Mouse (Mus musculus) limb, embryonic 10.5 days (tissue): ENCODE results near the gene Itga2b. TPM values are rescaled to one million over a fixed set of nuclear protein-coding genes. Genes with fewer than 3 reads are reported as not detected.

Experiments used
- DNase-seq: peaks from one replicate; pipeline ENCODE4 v3.0.0-alpha.2; 2017; ENCODE audit warnings: low spot score
- H3K27ac ChIP-seq: fragments of 300-500 bp; sonication (generic); 2 replicates; pipeline ENCODE4 v1.5.1; 2016; ENCODE audit warnings: mild to moderate bottlenecking
- H3K27me3 ChIP-seq: fragments of 300-500 bp; sonication (generic); 2 replicates; pipeline ENCODE4 v1.6.1; 2016; ENCODE audit warnings: low read depth, mild to moderate bottlenecking; ENCODE audit not compliant: poor library complexity, severe bottlenecking
- H3K36me3 ChIP-seq: fragments of 300-500 bp; sonication (generic); 2 replicates; pipeline ENCODE4 v1.6.1; 2016; ENCODE audit warnings: mild to moderate bottlenecking, moderate library complexity
- H3K4me1 ChIP-seq: fragments of 300-500 bp; sonication (generic); 2 replicates; pipeline ENCODE4 v1.6.1; 2016
- H3K4me3 ChIP-seq: fragments of 300-500 bp; sonication (generic); 2 replicates; pipeline ENCODE4 v1.5.1; 2016; ENCODE audit warnings: mild to moderate bottlenecking, moderate library complexity
- H3K9me3 ChIP-seq: fragments of 300-500 bp; sonication (generic); replicated peaks from 2 replicates; pipeline ENCODE4 v1.6.1; 2016; ENCODE audit warnings: mild to moderate bottlenecking
- WGBS: fragments of 180-500 bp; shearing (Covaris S2); methylation state at CpG from one replicate; pipeline ENCODE4 v1.1.7; 2016; 5-methylcytosine and 5-hydroxymethylcytosine counted together
- polyA plus RNA-seq: library from polyadenylated mRNA; unstranded; fragments of >200 nt; fragmentation: Nextera tagmentation; extraction: Ambion mirVana; gene quantifications from 2 replicates; pipeline ENCODE4 v1.2.1, GENCODE M21; 2016

Itga2b gene
- polyA plus RNA-seq, 1 experiment from 2014 or later, result 5.3 TPM

DNA sequence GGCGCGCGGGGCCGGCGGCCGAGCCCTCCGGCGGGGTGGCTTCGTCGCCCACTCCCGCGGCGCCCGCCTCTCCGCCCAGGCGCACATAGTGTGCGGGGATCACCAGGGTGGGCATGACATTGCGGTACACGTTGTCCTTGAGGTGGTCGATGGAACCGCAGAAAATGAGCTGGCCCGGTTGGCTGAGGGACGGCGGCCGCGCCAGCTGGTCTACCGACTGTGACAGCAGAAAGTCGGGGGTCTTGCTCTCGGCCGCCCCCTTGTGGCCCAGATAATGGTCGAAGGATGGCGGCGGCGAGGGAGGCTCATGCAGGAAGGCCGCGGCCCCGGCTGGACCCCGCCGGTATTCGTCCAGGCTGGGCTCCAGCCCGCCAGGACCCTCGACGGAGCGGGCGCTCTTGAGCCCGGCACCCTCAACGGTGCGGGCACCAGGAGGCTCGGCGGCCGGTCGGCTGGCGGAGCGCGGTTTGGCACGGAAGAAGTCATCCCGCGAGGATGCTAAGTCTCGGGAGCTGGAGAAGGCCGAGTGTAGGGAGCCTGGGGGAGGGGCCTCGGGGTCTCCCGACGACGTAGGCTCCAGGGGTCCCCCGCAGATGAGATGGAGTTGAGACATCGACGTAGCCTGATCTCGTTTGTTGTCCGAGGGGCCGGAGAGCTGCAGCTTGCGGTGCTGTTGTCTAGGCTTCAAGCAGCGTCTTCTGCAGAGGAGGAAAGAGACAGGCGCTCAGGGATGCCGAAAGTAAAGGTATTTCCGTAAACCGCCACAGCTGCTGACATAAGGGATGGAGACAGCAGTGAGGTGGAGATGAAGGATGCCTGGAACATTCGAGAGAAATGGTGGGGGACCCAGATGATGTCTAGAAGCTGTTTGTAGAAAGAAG, 31.5 kb downstream of the Itga2b start:
- Histone ChIP-seq H3K36me3 (peaks cover 99% of the 10 kb centered on the region), H3K4me1 (peaks cover 29% of the 10 kb centered on the region), H3K27ac (peak overlapping the region; percentile 67), H3K9me3 (no peaks in the 10 kb centered on the region), H3K27me3 (peaks cover 26% of the 10 kb centered on the region), H3K4me3 (peak overlapping the region; percentile 47)
- 6% methylated on average over 77 of the region's 77 CpGs for WGBS
- peak; percentile 97 for DNase-seq

DNA sequence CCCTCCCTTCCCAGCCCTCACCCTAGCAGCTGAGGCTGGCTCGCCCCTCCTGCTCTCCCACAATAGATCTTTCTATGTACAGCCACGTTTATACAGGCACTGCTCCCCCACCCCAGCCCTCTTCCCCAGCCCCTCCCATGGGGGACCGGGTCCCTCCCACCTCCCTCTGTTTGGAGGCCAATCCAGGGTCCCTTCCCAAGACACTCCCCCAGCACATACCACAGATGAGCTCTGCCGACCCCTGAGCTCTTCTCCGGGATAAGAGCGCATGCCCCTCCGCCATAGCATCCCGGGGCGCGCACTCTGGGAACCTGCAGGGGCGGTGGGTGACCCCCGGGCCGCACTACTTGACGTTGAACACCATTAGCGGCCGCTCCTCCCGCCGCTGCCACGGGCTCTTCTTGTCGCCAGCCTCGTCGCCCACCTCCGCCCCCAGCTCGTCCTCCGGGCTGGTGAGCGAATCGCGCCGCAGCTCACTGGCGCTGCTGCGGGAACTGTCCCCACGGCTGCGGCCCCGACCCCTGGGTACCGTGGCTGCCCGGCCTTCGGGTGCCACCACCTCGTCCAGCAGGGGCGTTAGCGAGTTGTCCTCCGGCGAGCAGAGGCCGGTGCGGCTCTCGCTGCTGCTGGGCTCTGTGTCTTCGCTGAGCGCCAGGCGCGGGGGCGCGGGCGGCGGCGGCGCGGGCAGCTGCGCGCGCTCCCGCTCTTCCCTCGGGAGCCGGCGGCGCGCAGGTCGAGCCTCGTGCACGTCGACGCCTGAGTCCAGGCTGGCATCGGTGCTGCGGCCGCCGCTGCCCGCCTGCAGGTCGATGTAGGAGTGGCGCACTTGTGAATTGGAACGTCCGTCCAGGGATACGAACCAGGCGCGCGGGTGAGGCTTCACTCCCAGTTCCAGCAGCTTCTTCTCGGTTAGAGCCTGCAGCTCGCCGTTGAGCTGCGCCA, 32.5 kb downstream of the Itga2b start:
- Histone ChIP-seq H3K4me3 (peak overlapping the region; percentile 47), H3K27me3 (peaks cover 26% of the 10 kb centered on the region), H3K9me3 (no peaks in the 10 kb centered on the region), H3K4me1 (peaks cover 35% of the 10 kb centered on the region), H3K27ac (peak overlapping the region; percentile 27), H3K36me3 (peaks cover 95% of the 10 kb centered on the region)
- DNase-seq, result peak; percentile 82
- 2% methylated on average over 87 of the region's 87 CpGs for WGBS

DNA sequence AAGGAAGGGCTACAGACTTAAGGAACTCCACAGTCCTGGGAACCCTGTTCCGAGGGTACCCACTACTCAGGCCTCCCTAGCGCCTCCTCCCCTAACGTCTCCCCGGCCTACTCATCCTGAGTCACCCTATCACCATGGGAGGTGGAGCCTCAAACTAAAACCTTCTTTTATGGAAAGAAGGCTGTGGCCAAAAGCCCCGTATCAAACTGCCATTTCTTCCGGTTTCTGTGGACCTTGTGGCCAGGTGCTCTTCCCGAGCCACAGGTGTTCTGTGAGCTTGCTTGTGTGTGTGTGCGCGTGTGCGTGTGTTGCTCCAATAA, 33.5 kb downstream of the Itga2b start:
- WGBS, result 90% methylated on average over 10 of the region's 10 CpGs
- H3K4me1 ChIP-seq, result peaks cover 42% of the 10 kb centered on the region
- H3K27ac ChIP-seq, result no peak overlapping the region
- no peaks in the 10 kb centered on the region for H3K9me3 ChIP-seq
- H3K4me3 ChIP-seq, result no peak overlapping the region
- no peak for DNase-seq
- peaks cover 85% of the 10 kb centered on the region for H3K36me3 ChIP-seq
- H3K27me3 ChIP-seq, result peaks cover 26% of the 10 kb centered on the region

DNA sequence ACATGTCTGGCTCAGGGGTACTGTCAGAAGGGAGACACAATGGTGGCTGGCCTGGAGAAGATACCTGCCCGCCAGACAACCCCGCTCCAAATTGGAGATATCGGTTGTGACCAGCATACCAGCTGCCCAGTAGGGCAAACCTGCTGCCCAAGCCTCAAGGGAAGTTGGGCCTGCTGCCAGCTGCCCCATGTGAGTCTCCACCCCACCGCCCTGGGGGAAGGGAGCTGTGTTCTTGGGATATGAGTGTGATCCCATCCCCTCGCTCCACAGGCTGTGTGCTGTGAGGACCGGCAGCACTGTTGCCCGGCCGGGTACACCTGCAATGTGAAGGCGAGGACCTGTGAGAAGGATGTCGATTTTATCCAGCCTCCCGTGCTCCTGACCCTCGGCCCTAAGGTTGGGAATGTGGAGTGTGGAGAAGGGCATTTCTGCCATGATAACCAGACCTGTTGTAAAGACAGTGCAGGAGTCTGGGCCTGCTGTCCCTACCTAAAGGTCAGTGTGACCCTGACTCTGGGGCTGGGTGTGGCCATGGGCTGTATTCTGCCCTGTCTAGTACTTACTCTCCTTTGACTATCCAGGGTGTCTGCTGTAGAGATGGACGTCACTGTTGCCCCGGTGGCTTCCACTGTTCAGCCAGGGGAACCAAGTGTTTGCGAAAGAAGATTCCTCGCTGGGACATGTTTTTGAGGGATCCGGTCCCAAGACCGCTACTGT, 34.0 kb downstream of the Itga2b start:
- 92% methylated on average over 18 of the region's 18 CpGs for WGBS

DNA sequence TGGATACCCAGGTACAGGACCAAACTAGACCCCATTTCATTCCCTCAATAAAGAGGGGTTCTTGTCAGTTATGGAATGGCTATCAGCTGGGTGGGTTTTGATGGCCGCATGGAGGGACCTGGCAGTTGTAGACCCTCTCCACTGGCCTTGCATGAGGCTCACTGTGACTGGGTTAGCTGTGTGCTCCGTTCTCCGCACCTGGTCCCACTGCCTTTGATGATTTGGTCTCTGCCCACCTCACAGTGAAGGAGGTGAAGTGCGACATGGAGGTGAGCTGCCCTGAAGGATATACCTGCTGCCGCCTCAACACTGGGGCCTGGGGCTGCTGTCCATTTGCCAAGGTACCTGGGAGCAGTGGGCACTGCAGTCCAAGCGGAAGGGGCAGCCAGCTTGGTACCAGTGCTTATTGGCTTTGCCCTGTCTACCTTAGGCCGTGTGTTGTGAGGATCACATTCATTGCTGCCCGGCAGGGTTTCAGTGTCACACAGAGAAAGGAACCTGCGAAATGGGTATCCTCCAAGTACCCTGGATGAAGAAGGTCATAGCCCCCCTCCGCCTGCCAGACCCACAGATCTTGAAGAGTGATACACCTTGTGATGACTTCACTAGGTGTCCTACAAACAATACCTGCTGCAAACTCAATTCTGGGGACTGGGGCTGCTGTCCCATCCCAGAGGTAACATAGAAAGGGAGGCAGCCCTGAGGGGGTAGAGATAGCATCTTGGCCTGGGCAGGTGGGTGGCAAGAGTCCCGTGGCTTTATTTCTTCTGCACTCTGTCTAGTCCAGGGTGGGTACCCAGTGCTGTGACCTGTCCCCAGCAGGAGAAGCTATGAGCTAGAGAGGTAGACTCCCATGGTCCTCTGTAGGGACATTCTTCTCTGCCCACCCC, 34.9 kb downstream of the Itga2b start:
- Histone ChIP-seq H3K4me1 (peaks cover 53% of the 10 kb centered on the region), H3K27ac (no peak overlapping the region), H3K27me3 (peaks cover 24% of the 10 kb centered on the region), H3K4me3 (no peak overlapping the region), H3K36me3 (peaks cover 71% of the 10 kb centered on the region), H3K9me3 (no peaks in the 10 kb centered on the region)
- no peak for DNase-seq
- 93% methylated on average over 11 of the region's 11 CpGs for WGBS

More for the DNA sequence above, 34.0 kb downstream of the Itga2b start:
- peaks cover 26% of the 10 kb centered on the region for H3K27me3 ChIP-seq
- peaks cover 80% of the 10 kb centered on the region for H3K36me3 ChIP-seq
- H3K9me3 ChIP-seq, result no peaks in the 10 kb centered on the region
- 0 out of 2 replicates have a peak overlapping the region, but pooled peaks have one; percentile 12 for H3K4me3 ChIP-seq
- H3K27ac ChIP-seq, result no peak overlapping the region
- H3K4me1 ChIP-seq, result peaks cover 47% of the 10 kb centered on the region
- no peak for DNase-seq

DNA sequence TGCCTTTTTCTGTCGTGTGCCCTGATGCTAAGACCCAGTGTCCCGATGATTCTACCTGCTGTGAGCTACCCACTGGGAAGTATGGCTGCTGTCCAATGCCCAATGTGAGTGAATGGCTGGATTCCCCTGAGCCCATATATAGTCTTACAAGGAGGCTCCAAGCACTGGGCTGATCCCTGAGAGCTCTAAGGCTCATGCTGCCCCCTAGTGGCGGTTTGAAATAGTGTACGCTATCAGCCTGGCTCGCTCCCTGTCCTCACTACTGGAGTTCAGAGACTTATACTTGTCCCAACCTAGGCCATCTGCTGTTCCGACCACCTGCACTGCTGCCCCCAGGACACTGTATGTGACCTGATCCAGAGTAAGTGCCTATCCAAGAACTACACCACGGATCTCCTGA, 35.5 kb downstream of the Itga2b start:
- Histone ChIP-seq H3K27ac (no peak overlapping the region), H3K4me1 (peaks cover 56% of the 10 kb centered on the region), H3K27me3 (peaks cover 17% of the 10 kb centered on the region), H3K4me3 (no peak overlapping the region), H3K36me3 (peaks cover 65% of the 10 kb centered on the region), H3K9me3 (no peaks in the 10 kb centered on the region)
- DNase-seq, result peak; percentile 91
- 14% methylated on average over 7 of the region's 7 CpGs for WGBS

DNA sequence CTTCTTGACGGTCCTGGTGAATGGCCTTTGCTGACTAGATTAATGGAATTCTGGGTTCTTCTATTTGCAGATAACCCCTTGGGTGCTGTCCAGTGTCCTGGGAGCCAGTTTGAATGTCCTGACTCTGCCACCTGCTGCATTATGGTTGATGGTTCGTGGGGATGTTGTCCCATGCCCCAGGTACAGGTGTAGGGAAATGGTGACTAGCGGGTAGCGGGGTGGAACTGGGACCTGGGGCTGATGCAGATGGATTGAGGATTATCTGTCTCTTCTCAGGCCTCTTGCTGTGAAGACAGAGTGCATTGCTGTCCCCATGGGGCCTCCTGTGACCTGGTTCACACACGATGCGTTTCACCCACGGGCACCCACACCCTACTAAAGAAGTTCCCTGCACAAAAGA, 36.1 kb downstream of the Itga2b start:
- peaks cover 12% of the 10 kb centered on the region for H3K27me3 ChIP-seq
- peaks cover 59% of the 10 kb centered on the region for H3K36me3 ChIP-seq
- no peak overlapping the region for H3K4me3 ChIP-seq
- no peaks in the 10 kb centered on the region for H3K9me3 ChIP-seq
- peaks cover 56% of the 10 kb centered on the region for H3K4me1 ChIP-seq
- no peak overlapping the region for H3K27ac ChIP-seq
- WGBS, result 94% methylated on average over 7 of the region's 7 CpGs
- DNase-seq, result no peak

DNA sequence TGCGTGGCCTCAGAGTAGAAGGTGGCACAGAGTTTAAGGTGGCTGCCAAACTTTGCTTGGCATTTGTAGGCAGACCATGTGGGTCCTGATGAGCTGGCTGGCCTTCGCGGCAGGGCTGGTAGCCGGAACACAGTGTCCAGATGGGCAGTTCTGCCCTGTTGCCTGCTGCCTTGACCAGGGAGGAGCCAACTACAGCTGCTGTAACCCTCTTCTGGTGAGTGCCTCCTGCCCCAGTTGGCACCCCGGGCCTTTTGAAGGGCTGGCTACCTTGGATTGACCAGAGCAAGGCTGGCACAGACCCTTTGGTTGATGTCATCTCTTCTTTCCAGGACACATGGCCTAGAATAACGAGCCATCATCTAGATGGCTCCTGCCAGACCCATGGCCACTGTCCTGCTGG, 37.0 kb downstream of the Itga2b start:
- H3K27me3 ChIP-seq, result peaks cover 2% of the 10 kb centered on the region; the same call in 1 of the 2 replicates
- no peak overlapping the region for H3K4me3 ChIP-seq
- DNase-seq, result no peak
- H3K9me3 ChIP-seq, result no peaks in the 10 kb centered on the region
- 88% methylated on average over 6 of the region's 6 CpGs for WGBS
- H3K4me1 ChIP-seq, result peaks cover 49% of the 10 kb centered on the region
- no peak overlapping the region for H3K27ac ChIP-seq
- H3K36me3 ChIP-seq, result peaks cover 50% of the 10 kb centered on the region

DNA sequence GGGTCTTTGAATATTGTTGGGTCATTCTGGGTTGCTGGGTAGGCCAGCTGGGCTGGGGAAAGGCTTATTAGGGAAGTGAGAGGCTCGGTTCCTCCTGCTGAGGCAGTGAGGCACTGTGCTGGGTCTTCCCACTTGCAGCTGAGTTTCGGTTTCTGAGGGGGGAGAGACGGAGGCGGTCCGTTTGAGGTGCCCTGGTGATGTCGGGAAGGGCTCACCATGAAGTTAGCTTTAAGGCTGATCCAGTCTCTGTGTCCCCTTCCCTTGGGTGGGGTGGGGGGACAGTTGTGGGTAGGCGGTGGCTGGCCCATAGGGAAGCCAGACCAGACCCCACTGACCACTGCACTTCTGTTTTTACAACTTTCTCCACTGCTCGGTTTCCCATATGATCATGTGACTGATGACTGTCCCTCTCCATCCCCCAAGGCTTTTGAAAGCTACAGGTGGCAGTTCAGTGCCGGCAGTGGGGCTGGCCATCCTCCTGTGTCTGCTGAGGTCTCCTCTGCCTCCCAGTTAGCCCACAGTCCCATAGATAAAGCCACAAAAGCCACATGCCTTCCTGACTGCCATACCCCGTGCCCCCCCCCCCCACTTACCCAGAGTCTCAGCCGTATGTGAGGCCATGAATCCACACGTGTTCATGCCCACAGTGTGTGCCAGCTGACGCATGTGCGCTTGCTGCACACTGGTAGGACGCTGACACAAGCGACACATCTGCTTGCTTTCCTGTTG, 37.6 kb downstream of the Itga2b start:
- 70% methylated on average over 16 of the region's 16 CpGs for WGBS
- Histone ChIP-seq H3K4me3 (peak overlapping the region; percentile 2; the same call in 1 of the 2 replicates), H3K9me3 (no peaks in the 10 kb centered on the region), H3K27me3 (no peaks in the 10 kb centered on the region), H3K4me1 (peaks cover 43% of the 10 kb centered on the region), H3K36me3 (peaks cover 44% of the 10 kb centered on the region), H3K27ac (no peak overlapping the region)
- DNase-seq, result no peak

DNA sequence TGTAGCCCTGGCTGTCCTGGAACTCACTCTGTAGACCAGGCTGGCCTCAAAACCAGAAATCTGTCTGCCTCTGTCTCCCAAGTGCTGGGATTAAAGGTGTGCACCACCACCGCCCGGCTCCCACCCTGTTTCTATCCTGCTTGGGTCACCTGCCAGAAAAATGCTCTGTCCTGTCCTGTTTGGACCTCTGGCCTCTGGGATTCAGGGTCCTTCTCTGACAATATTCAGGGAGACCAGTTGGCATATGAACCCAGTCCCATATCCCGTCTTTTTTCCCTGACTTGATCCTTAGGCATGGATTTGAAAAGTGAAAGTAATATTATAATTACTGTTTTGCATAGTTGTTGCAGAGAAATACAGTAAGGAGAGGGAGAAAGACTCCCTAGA, 38.2 kb downstream of the Itga2b start:
- H3K4me1 ChIP-seq, result peaks cover 37% of the 10 kb centered on the region
- DNase-seq, result no peak
- H3K27ac ChIP-seq, result no peak overlapping the region
- peaks cover 38% of the 10 kb centered on the region for H3K36me3 ChIP-seq
- no peaks in the 10 kb centered on the region for H3K9me3 ChIP-seq
- 88% methylated on average over 3 of the region's 3 CpGs for WGBS
- H3K4me3 ChIP-seq, result no peak overlapping the region; the same call in 1 of the 2 replicates
- H3K27me3 ChIP-seq, result no peaks in the 10 kb centered on the region

DNA sequence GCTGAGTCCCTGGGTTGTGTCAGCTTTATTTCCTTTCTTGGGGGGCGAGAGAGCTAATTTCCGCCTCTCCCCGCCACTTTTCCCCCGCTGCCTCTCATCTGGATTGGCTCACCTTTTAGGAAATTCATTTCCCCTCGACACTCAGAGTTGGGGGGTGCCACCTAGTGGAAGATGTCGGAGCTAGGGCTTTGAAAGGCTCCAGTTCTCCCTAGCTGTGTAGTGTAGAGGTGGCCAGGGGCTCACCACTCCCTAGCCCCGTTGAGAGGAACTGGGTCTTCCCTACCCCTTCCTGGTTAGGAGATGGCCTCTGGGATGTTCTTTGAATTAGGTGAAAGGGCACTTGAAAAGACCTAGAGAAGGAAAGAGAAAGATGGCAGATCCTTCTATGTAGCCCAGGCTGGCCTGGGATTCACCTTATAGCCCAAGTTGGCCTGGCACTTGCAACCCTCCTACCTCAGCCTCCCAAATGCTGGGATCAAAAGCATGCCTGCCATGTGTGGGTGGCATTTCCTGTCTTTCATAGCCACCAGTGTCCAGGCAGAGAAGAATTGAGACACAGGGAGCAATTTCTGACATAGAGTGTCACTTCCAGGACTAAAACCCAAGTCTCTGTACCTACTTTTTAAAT, 38.8 kb downstream of the Itga2b start:
- peak overlapping the region; percentile 73 for H3K4me3 ChIP-seq
- H3K9me3 ChIP-seq, result no peaks in the 10 kb centered on the region
- DNase-seq, result peak; percentile 77
- H3K4me1 ChIP-seq, result peaks cover 37% of the 10 kb centered on the region
- H3K27ac ChIP-seq, result peak overlapping the region; percentile 83
- H3K27me3 ChIP-seq, result no peaks in the 10 kb centered on the region
- H3K36me3 ChIP-seq, result peaks cover 33% of the 10 kb centered on the region
- 0% methylated on average over 7 of the region's 7 CpGs for WGBS
